Mouse (Mus musculus): ENCODE measurements at regions not wholly inside any gene's neighbourhood (a gene's known extent, or its start where the extent isn't known, plus 50 kb on each side); places are given as distances from the start of the nearest gene placed in this dataset.
A peak's percentile ranks its signal among the peaks of the same experiment; 100 is the strongest.

DNA sequence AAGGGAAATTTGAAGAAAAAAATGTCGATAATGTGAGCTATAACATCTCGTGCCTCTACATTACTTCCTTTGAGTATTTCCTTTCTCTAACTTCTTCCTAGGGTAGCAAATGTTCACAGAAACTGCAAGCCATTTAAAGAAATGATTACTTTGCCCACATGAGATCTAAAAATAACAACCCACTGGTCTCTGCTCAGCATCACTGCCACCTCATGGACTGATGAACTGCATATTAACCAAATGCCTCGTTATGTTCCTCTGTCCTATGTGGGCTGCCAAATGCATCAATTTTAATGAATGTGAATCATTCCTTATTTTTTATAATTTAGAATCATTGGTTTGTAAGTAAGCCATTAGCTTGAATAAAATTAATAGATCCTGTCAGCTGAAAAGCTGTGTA, 590.0 kb upstream of the Nr3c2 start:
- ATAC-seq (ENCODE audit: insufficient number of reproducible peaks, low FRiP score, low TSS enrichment), result no peak

DNA sequence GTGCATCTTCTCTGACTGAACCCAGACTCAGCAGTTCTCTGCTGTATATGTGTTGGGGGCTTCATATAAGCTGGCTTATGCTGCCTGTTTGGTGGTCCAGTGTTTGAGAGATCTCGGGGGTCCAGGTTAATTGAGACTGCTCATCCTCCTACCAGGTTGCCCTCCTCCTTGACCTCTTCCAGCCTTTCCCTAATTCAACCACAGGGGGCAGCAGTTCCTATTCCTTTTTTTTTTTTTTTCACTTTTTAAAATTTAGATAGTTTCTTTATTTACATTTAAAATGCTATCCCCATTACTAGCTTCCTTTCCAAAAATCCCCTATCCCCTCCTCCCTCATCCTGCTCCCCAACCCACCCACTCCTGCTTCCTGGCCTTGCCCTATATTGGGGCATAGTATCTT, 570.7 kb upstream of the Nr3c2 start:
- no peak for ATAC-seq (ENCODE audit: insufficient number of reproducible peaks, low FRiP score, low TSS enrichment)

DNA sequence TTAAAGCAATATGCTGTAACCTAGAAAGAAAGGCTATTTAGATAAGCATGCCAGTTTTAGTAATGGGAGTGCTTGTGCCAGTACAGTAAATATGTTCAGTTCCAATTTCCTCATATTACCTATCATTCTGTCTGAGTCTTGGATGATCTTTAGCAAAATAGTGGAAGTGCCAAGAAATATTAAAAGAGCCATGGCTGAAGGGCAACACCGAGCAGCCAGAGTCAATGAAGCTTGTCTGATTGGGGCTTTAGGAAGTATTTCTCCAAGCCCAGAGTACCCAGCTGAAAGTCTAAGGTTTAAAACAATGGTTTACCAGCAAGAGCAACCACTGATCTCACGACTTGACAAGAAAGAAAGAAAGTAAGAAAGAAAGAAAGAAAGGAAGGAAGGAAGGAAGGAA, 556.2 kb upstream of the Nr3c2 start:
- no peak for ATAC-seq (ENCODE audit: insufficient number of reproducible peaks, low FRiP score, low TSS enrichment)

DNA sequence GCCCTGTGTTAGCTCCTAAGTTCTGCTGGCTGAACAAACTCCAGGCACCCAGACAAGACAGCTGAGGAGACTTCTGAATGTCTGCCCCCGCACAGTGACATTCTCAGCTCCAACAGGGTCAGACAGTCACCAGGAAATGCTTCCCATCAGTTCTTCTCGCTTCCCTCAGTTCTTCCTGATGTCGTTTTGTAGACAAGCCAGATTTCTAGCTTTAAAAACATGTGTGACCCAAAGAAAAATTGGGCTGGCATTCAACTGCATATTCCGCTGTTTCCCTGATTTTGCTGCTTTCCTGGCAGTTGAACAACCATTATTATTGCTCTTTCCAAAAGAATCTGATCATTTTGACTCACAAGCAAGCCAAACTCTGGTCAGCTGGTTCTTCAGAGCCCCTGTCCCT, 553.1 kb upstream of the Nr3c2 start:
- ATAC-seq (ENCODE audit: insufficient number of reproducible peaks, low FRiP score, low TSS enrichment), result no peak

DNA sequence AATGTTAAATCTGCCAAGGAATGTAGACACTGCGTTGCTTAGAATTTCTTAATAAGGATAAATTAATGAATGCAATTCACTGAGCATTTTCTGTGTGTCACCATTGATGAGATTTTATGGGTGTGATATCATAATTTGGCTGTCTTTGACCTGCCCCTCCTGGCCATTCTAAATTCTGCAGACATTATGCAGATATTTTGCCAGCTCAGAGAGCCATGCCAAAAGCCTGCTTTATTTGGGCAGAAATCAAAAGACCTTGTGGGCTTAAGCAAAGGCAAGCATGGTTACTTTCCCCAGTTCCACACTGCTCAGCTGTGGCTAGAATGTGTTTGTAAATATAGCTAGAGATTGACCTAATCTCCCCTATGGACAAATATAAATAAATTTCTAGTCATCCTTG, 552.4 kb upstream of the Nr3c2 start:
- no peak for ATAC-seq (ENCODE audit: insufficient number of reproducible peaks, low FRiP score, low TSS enrichment)

DNA sequence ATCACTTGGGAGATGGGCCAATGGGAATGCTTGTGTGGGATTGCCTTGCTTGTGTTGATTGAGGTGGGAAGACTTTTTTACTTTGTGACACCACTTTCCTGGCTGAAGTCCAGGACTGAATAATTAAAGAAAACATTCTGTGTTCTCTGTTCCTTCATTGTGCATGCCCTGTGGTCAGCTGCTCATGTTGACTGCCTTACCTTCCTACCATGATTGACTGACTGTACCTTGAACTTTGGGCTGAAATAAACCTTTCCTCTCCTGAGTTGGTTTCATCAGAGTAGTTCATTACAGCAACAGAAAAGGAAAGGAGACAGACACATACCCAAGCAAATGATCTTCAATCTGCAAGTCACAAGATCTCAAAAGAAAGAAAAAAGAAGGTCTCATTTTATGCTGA, 524.9 kb upstream of the Nr3c2 start:
- ATAC-seq (ENCODE audit: insufficient number of reproducible peaks, low FRiP score, low TSS enrichment), result no peak

DNA sequence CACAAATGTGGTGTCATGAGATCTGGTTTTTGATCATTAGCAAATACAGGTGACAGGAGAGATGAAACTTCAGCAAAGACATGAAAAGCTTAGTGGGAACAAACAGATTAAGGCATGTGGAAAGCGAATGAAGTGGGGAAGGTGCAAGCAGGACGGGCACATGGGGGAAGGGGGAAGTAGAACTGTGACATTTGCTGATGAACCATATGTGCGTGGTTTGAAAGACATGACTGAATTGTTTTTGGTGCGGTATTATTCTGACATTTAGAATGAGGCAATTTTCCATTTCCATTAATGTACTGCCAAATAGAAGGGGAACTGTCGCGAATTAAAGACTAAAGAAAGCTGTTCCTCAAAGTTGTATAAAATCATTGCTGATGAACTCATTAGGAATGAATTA, 521.5 kb upstream of the Nr3c2 start:
- ATAC-seq (ENCODE audit: insufficient number of reproducible peaks, low FRiP score, low TSS enrichment), result no peak

DNA sequence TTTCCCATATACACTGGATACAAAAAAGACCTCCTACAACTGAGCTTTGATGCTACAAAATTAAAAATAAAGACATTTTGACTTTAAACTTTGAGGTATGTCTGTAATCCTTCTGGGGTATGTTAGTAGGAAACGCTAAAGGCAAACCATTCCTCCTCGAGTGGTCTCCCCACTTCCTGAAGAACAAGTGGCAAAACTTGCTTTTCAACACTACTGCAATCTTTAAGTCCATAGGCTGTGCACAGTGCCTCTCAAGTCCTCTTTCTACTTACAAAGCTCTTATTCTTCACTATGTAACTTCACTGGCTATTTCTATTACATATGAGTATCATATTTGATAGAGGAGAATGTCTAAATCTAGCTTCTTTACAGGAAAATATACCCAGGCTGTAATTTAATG, 517.6 kb upstream of the Nr3c2 start:
- ATAC-seq (ENCODE audit: insufficient number of reproducible peaks, low FRiP score, low TSS enrichment), result no peak

DNA sequence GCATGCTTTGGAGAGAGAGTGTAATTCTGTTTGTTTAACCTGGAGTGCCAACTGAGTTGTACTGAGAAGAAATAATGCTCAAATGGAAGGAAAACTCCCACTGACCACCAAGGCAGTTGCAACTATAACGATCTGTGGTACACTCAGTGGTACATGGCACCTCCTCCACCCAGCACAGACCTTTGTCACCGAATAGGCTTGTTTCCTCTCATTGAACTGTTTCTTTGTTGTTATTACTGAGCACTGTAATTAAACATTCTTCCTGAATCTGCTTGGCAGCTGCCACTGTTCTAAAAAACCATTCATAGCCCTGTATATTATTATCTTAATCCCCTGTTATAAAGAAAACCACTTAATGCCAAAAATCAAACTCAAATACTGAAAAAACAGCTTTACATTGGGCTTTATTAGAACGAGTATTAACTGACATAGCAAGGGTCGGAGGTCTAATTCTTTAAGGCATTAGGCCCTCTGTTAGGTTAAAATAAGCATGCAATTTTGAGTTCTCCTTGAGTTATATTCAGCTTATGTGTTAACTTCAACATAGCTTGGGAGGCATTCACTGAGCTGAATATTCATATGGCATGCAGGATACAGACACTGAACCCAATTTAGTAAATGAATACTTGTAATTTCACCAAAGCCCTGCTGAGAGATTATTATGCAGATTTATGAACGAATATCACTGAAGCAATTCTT, 515.5 kb upstream of the Nr3c2 start:
- no peak for ATAC-seq (ENCODE audit: insufficient number of reproducible peaks, low FRiP score, low TSS enrichment)

DNA sequence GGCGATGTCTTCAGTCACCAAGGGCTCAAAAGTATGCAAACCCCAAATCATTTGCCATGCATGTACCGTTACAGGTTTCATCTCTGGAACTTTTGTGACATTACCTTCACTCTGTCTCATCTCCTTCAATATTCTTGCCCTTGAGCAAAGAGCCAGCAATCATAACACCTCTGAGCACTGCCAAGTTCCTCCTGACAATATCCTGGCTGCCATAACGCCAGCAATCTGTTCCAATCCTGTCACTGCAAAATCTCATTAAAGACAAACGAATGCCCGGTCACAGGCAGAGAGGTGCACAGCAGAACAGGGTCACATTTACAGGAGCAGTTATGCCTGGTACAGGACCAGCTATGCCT, 515.0 kb upstream of the Nr3c2 start:
- peak; percentile 15; the same call in 1 of the 2 replicates for ATAC-seq (ENCODE audit: insufficient number of reproducible peaks, low FRiP score, low TSS enrichment)

DNA sequence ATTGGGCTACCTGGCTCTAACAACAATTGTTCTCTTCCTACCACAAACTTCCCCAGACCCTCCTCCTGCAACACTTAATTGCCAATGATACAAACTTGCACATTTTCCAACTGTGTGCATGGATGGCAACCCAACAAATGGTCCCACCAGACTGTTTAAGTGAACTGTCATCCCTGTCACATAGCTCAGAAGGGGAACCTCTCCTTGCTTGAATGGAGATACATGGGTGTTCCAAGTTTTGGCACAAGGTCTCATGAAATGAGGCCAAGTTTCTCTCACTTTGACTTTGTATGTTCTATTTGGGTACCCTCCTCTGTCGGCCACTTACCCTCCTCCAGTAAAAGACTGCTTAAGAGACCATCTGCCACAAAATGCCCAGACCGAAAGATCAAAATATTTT, 507.2 kb upstream of the Nr3c2 start:
- no peak for ATAC-seq (ENCODE audit: insufficient number of reproducible peaks, low FRiP score, low TSS enrichment)

DNA sequence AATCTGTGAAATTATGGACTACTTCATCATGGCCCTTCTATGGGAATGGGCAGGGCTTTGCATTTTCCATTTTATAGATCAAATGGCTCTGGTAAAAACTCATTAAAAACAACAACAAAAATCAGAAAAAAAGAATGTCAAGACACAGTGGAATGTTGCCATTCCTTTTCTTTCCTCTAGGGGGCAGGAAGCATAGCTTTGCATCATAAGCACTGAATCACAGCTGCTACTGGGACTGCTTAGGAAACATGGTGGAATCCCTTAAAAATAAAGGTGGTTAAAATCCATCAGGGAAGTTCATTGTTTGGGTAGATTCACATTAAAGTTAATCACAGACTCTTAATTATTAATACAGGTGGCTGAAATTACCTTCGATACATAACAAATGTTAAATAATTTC, 476.8 kb upstream of the Nr3c2 start:
- no peak for ATAC-seq (ENCODE audit: insufficient number of reproducible peaks, low FRiP score, low TSS enrichment)

DNA sequence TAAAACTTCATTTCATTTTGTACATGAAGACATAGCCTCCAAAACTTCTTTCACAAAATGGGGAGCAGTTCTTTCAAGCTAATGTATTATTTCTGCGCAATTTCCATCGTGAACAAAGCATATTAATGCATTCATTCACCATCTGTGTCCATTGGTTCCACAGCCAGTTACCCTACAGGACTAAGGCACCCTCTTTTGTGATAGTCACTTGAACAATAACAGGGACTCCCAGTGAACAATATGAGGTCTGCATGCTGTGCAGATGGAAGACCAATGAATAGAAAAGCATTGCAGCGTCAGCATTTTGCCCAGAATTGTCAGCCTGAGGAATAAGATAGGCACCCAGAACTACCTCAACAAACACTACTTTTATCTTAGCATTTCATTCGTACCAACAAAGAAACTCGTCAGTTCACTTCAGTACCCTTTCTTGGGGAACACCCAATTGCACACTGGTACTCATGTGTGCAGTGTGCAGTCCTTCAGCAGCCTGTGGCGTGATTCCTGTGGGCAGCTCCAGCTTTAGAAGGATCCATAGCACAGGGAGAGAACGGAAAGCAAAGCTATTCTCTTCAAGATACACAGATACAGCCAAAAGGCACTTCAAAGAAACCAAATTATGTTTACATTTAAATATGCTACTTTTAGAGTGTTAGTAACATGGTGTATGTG, 476.2 kb upstream of the Nr3c2 start:
- no peak for ATAC-seq (ENCODE audit: insufficient number of reproducible peaks, low FRiP score, low TSS enrichment)

DNA sequence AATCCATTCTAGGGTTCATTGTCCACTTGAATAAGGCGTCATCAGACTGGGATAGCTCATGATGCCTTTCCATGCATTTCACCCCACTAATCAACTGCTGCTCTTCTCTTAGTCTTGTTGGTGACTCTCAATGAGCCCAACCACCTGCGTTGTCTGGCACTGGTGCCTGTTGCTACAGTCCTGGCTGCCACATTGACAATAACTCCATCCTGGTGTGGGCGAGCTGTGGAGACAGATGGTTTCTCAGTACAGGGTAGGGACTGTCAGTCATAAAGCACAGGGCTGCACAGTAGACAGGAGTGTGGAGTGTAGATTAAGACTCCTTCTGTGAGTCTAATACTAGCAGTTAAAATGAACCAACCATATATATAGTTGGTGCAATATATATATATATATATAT, 469.4 kb upstream of the Nr3c2 start:
- no peak for ATAC-seq (ENCODE audit: insufficient number of reproducible peaks, low FRiP score, low TSS enrichment)

DNA sequence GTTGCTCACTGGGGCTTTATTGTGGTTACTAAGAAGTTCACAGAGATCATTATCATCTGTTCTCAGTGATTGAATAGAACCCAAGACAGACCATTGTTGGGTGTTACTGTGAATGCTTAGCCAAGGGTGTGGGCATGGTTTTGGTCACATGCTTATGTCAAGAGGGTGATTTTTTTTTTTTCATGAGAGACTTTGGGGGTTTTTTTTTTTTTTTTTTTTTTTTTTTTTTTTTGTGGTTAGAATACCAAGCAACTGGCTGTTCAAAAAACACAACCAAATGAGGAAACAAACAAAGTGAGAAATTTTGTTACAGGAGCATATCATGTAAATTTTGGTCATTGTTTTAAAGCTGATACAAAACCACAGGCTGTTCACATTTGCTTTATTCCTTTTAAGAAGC, 466.4 kb upstream of the Nr3c2 start:
- ATAC-seq (ENCODE audit: insufficient number of reproducible peaks, low FRiP score, low TSS enrichment), result no peak

DNA sequence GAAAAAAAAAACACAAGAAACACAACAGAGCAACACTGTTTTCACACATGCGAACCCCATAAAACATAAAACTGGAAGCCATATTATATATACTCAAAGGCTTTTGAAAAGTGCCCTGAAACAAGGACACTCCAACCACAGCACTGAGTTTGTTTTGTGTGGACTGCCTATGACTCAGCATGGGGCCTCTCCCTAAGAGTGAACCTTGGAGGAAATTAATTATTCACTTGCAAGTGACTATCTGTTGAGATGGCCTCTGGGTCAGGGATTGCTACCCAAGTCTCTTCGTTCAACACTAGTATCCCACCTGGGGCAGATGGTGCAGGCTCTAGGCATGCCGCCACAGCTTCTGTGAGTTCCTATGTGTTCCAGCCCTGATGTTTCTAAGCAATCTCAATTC, 461.3 kb upstream of the Nr3c2 start:
- no peak for ATAC-seq (ENCODE audit: insufficient number of reproducible peaks, low FRiP score, low TSS enrichment)

DNA sequence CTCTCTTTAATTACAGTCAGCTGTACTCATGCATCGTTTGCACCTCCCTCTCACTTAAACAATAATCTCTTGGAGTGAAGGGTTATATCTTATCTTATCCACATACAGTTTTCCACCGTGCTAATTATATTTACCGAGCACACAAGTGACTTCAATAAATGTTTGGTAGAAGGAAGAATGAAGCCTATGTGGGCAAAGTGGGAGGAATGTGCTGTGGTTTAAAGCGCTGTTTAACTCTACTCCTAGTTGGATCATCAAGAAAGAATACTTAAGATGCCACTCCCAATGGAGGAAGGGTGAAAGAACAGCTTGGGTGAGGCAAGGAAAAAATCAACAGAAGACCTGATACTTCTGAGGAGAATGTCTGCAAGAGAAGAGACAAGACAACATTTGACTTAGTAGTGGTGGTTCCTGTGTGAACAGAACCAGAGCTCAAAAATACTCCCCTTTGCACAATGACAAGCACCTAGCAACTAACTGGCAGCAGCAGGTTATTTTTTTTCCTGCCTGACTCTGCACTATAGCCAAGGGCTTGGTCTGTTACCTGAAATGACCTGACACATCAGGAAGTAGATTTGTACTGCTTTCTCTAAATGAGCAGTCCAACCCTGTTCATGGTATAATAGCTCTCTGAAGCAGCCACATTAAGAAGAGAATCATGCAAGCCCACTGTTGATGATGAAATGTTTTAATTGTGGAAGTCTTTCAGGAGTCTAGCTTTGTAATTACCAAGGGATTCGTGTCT, 424.6 kb upstream of the Nr3c2 start:
- no peak for ATAC-seq (ENCODE audit: insufficient number of reproducible peaks, low FRiP score, low TSS enrichment)

DNA sequence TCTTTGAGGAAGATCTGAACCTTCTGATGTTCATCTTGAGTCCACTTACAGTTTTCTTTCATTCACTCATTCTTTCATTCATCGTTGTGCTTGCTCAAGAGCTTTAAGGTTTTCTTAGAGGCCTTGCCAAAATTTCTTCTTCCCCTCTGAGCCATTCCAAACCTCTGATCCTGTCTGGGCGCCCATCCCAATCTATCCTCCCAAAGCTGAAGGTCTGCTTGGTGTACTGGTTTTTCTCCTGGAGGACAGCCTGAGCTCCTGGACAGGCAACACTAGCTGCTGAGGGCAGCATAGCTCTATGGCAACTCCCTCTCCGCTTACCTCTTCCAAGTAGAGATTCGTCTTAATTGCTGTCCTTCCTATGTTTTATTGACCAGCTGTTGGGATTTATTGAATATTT, 420.3 kb upstream of the Nr3c2 start:
- no peak for ATAC-seq (ENCODE audit: insufficient number of reproducible peaks, low FRiP score, low TSS enrichment)

DNA sequence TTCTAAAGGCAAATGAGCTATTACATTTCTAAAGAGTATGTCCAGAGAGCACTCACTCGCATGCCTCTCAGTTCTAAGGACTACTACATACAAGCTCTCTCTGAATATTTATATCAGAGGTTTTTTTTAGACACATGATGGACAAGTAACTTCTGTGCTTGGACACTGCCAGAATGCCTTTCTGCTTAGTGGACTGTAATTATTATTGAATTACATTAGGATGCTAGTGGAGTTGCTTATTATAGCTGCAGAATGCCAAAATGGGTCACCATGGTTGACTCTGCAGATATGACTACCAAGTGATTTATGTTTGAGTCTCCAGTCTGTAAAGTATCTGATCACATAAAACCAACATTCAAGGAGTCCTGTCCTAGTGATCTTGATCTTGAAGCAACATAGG, 395.6 kb upstream of the Nr3c2 start:
- no peak for ATAC-seq (ENCODE audit: insufficient number of reproducible peaks, low FRiP score, low TSS enrichment)

DNA sequence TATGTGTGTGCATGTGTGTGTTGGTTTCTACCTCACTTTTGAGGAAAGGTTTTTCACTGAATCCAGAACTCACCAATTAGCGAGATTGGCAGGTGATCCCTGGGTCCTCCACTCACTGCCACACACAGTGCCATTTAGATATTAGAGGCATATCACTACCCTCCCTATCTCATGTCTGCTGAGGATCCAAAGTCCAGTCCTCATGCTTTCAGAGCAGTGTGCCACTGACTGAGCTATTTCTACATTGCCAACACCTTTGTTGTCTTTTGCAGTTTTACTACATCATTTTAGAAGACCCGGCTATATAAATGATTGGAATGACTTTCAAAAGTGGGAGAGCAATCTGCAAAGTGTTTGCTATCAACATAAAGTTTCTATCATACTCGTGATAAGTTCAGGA, 392.0 kb upstream of the Nr3c2 start:
- no peak for ATAC-seq (ENCODE audit: insufficient number of reproducible peaks, low FRiP score, low TSS enrichment)

DNA sequence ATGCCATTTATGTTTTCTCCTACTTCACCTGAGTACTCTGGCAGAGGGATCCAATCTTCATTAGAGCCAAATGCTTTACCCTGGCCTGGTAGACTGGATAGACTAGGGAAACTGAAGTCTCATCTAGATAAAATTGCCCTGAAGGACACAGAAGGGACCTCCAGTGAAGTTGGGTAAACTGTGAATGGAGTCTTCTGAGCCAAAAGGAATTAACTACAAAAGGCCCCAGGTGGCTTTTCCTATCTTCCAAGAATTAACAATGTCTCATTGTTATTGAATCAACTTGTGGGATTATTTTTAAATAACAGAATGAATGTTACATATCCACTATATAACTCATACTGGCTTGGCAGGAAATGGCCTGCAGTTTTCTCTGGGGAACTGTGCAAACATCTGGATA, 390.0 kb upstream of the Nr3c2 start:
- no peak for ATAC-seq (ENCODE audit: insufficient number of reproducible peaks, low FRiP score, low TSS enrichment)

DNA sequence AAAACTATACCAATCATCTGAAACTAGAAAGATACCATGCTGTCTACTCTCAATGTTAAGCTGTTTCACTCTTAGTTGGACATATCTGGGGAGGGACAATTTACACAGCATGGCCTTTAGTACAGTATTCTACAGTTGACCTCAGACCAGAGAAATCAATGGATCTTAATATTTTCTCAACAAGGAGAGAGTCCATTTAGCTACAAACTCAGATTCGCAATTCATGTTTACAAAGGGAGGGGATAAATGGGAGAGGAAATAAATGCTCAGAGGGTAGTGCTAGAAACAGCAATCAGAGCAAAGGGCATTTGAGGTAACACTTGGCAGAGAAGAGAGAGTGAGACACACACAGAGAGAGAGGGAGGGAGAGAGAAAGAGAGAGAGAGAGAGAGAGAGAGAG, 385.1 kb upstream of the Nr3c2 start:
- ATAC-seq (ENCODE audit: insufficient number of reproducible peaks, low FRiP score, low TSS enrichment), result no peak

All from cerebellum, adult (tissue).